Mouse (Mus musculus): ENCODE measurements around the gene Gm21425.
"Not testable (repeated sequence)": the region's sequence is repeated elsewhere in the genome, so short reads cannot be mapped to it uniquely, and the experiment has no call there.

Gene Gm21425

DNA sequence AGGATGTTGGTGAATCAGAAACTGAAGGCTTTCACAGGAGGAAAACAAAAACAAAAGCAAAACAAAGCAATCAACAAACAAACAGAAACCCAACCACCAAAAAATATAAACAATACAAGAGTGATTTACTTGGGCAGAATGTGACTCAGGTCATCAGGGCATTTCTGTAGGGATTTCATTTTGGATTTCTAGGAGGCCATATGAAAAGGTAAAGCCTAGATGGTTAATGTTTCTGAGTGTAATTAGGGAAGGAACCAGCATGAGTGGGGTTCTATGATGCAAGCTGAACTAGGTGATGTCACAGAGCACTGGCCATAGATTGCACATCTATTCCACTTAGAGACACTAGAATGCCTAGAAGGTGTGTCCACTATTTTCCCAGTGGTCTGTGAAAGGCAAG is at the start of gene Gm21425:
Gm21425 (plus strand) TSS at position 301 of the 400 bp plus-strand sequence.
- not testable (repeated sequence) for DNase-seq

DNA sequence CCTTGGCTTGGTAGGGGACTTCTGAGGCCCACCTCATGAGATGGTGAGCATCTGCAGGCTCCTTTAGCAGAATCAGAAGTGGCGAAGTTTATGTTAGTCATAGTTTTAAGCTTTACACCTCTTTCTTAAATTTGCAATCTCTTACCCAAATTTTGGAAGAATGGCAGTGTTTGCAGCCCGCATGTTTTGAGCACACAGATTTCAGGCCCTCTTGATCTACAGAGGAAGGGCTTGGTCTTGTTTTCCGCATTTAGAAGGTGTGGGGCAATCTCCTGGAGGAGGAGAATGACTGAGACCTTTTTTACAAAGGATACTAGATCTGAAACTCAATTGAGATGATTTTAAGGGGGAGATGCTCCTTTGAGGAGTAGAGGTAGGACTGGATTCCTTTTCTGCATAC is 28.4 kb upstream of the Gm21425 start, which contains the start of gene Gm21891:
Gm21891 (minus strand) TSS at position 101 of the 400 bp plus-strand sequence.
- DNase-seq: not testable (repeated sequence)

All from thymus, postnatal 14 days (tissue).